ENCODE assay signal across 8 mouse cellular contexts in genomic region chr17:56255863-56256238, GRCm38 (mm10). TPM values are rescaled to one million over a fixed set of nuclear protein-coding genes. Genes with fewer than 3 reads are reported as not detected.
DNase-seq lines count a peak whose midpoint lies in the region; ATAC-seq and TF ChIP-seq lines count a peak whose summit lies in the region.

No protein-coding gene starts in this region.

- peak overlapping the region; percentile 82 for H3K4me3 ChIP-seq in G1E (ENCODE audit: low read depth, low read length)
- H3K4me3 ChIP-seq in forebrain, embryonic 16.5 days (replicated peaks; ENCODE audit: low read length), result peak overlapping the region; percentile 72
- H3K4me3 ChIP-seq in layer of hippocampus, adult 2 months, result peak overlapping the region; percentile 67
- peak overlapping the region; percentile 64 for H3K4me3 ChIP-seq in lung, embryonic 14.5 days (ENCODE audit: low read depth, low read length)
- H3K4me3 ChIP-seq in olfactory bulb, adult 2 months (ENCODE audit: insufficient read depth, low read depth, low read length), result peak overlapping the region; percentile 67
- peak overlapping the region; percentile 66 for H3K4me3 ChIP-seq in thymus, adult 2 months (ENCODE audit: control insufficient read depth, insufficient read depth, low read length)

- peaks cover 34% of the 10 kb centered on the region for H3K36me3 ChIP-seq in G1E (replicated peaks)
- peaks cover 6% of the 10 kb centered on the region for H3K36me3 ChIP-seq in forebrain, embryonic 16.5 days (ENCODE audit: control insufficient read depth, insufficient read depth)
- peaks cover 28% of the 10 kb centered on the region for H3K36me3 ChIP-seq in lung, embryonic 14.5 days (ENCODE audit: insufficient read depth)
- peaks cover 11% of the 10 kb centered on the region for H3K36me3 ChIP-seq in thymus, adult 2 months (ENCODE audit: control insufficient read depth, insufficient read depth, low read length)

- TF ChIP-seq CTCF in G1E (IDR thresholded peaks at IDR 0.05; ENCODE audit: low read depth, low read length), result peak; percentile 69
- peak; percentile 84 for TF ChIP-seq CTCF in layer of hippocampus, adult 2 months (conservative IDR thresholded peaks at IDR 0.05)
- peak; percentile 97 for TF ChIP-seq CTCF in lung, embryonic 14.5 days (IDR thresholded peaks at IDR 0.05; ENCODE audit: low read depth)
- peak; percentile 90 for TF ChIP-seq CTCF in olfactory bulb, adult 2 months (IDR thresholded peaks at IDR 0.05; ENCODE audit: insufficient read depth, low read depth, low read length)
- peak; percentile 97 for TF ChIP-seq CTCF in thymus, adult 2 months (IDR thresholded peaks at IDR 0.05; ENCODE audit: borderline replicate concordance, control insufficient read depth, extremely low read depth, insufficient read depth, low read length, poor library complexity)

- H3K27ac ChIP-seq in forebrain, embryonic 16.5 days (ENCODE audit: low read length), result peak overlapping the region; percentile 92
- H3K27ac ChIP-seq in layer of hippocampus, adult 2 months, result peak overlapping the region; percentile 92
- peak overlapping the region; percentile 95 for H3K27ac ChIP-seq in lung, embryonic 14.5 days (ENCODE audit: low read depth)
- peak overlapping the region; percentile 96 for H3K27ac ChIP-seq in olfactory bulb, adult 2 months (ENCODE audit: insufficient read depth, low read depth, low read length)
- H3K27ac ChIP-seq in thymus, adult 2 months (ENCODE audit: control insufficient read depth, insufficient read depth, low read length), result peak overlapping the region; percentile 79

- peak overlapping the region; percentile 73 for H3K4me2 ChIP-seq in forebrain, embryonic 16.5 days (ENCODE audit: low read length)
- peak overlapping the region; percentile 90 for H3K4me2 ChIP-seq in lung, embryonic 14.5 days

- no peaks in the 10 kb centered on the region for H3K9me3 ChIP-seq in G1E (replicated peaks)
- H3K9me3 ChIP-seq in forebrain, embryonic 16.5 days (ENCODE audit: control insufficient read depth, low read length), result no peaks in the 10 kb centered on the region
- no peaks in the 10 kb centered on the region for H3K9me3 ChIP-seq in lung, embryonic 14.5 days (ENCODE audit: low read depth, low read length)

- H3K9ac ChIP-seq in forebrain, embryonic 16.5 days (replicated peaks; ENCODE audit: low read depth, low read length), result peak overlapping the region; percentile 63
- H3K9ac ChIP-seq in lung, embryonic 14.5 days, result peak overlapping the region; percentile 52

- DNase-seq in G1E (ENCODE audit: low spot score), result peak; percentile 91
- peak; percentile 99 to 100 for DNase-seq in cerebellum, adult 18-20 months
- peak; percentile 97 to 99 for DNase-seq in heart, postnatal 36 days
- peak; percentile 99 for DNase-seq in layer of hippocampus, adult 2 months (ENCODE audit: low spot score in 2 of 2)
- DNase-seq in lung, embryonic 14.5 days, result peak; percentile 100
- DNase-seq in thymus, adult 2 months, result peak; percentile 99

- H3K27me3 ChIP-seq in G1E (ENCODE audit: insufficient read depth, low read length), result peaks cover 6% of the 10 kb centered on the region
- no peaks in the 10 kb centered on the region for H3K27me3 ChIP-seq in forebrain, embryonic 16.5 days (replicated peaks; ENCODE audit: control insufficient read depth, insufficient read depth, low read length)
- H3K27me3 ChIP-seq in lung, embryonic 14.5 days (ENCODE audit: insufficient read depth, low read length), result no peaks in the 10 kb centered on the region
- H3K27me3 ChIP-seq in thymus, adult 2 months (ENCODE audit: control insufficient read depth, insufficient read depth, low read length), result no peaks in the 10 kb centered on the region

- peaks cover 52% of the 10 kb centered on the region for H3K4me1 ChIP-seq in G1E (ENCODE audit: insufficient read depth, low read depth, low read length)
- H3K4me1 ChIP-seq in forebrain, embryonic 16.5 days (replicated peaks; ENCODE audit: control insufficient read depth, insufficient read depth, low read length), result peaks cover 46% of the 10 kb centered on the region
- H3K4me1 ChIP-seq in lung, embryonic 14.5 days (ENCODE audit: insufficient read depth), result peaks cover 4% of the 10 kb centered on the region
- H3K4me1 ChIP-seq in olfactory bulb, adult 2 months (ENCODE audit: control insufficient read depth, insufficient read depth, low read length), result peaks cover 43% of the 10 kb centered on the region
- H3K4me1 ChIP-seq in thymus, adult 2 months (replicated peaks; ENCODE audit: control insufficient read depth, insufficient read depth, low read length), result peaks cover 23% of the 10 kb centered on the region

- intact Hi-C loops in heart, postnatal 36 days (cut with DNase I), result loop anchor here (1.0 to 5.0 kb wide), 2 partner anchors 124 to 144 kb away; no protein-coding TSS in a partner anchor

- peak; percentile 77 for ATAC-seq in G1E (ENCODE audit: extremely low read depth, insufficient number of reproducible peaks, low FRiP score, poor library complexity, severe bottlenecking)
- ATAC-seq in forebrain, embryonic 16.5 days, result peak; percentile 93
- peak; percentile 93 for ATAC-seq in lung, embryonic 14.5 days (ENCODE audit: insufficient read depth)

- 0% methylated on average over 32 of the region's 32 CpGs for WGBS in forebrain, embryonic 16.5 days
- WGBS in lung, embryonic 14.5 days, result under 1% methylated on average over 32 of the region's 32 CpGs
- WGBS in olfactory bulb, adult 2 months, result 0% methylated on average over 32 of the region's 32 CpGs
- WGBS in thymus, adult 2 months, result under 1% methylated on average over 32 of the region's 32 CpGs

- TF ChIP-seq POLR2A in olfactory bulb, adult 2 months (IDR thresholded peaks at IDR 0.05; ENCODE audit: insufficient read depth, low read depth, low read length), result peak; percentile 60
- peak; percentile 53; the same call in 1 of the 2 replicates for TF ChIP-seq POLR2A in thymus, adult 2 months (IDR thresholded peaks at IDR 0.05; ENCODE audit: control insufficient read depth, extremely low read depth, insufficient read depth, low read length, poor library complexity)

RNA-seq across cellular contexts. Expression of gene Fem1a, which starts 0.8 kb away (rescaled TPM):
- total RNA-seq in G1E (2014; fragmentation: Nextera tagmentation) (14.4 and 16.5 TPM in 2 replicates), G1E (2017) (17.8 and 18.9 TPM in 2 replicates)
- polyA plus RNA-seq in G1E (2012), result 20.1 and 20.7 TPM in 2 replicates
- polyA plus RNA-seq in forebrain, embryonic 16.5 days (2015; fragmentation: Nextera tagmentation; extraction: Ambion mirVana), result 23.4 and 24.5 TPM in 2 replicates
- 100 to 1,000 TPM; 106 to 111 TPM for total RNA-seq in heart, postnatal 36 days (2021)
- 10 to 100 TPM; 36.4 to 37.1 TPM for total RNA-seq in layer of hippocampus, adult 2 months (2021)
- 14.5 and 15.4 TPM in 2 replicates for polyA plus RNA-seq in lung, embryonic 14.5 days (2014; fragmentation: Nextera tagmentation; extraction: Ambion mirVana)
- not detected in 2 replicates for polyA plus RNA-seq in olfactory bulb, adult 2 months (2012; ENCODE audit: insufficient read depth, insufficient read length, low replicate concordance, missing spikeins)
- 43.1 and 45.2 TPM in 2 replicates for polyA plus RNA-seq in thymus, adult 2 months (2012; rRNA removed)

RNA-seq across cellular contexts. Expression of gene Ticam1, which starts 20.7 kb away (rescaled TPM):
- total RNA-seq in G1E (2014; fragmentation: Nextera tagmentation) (15.2 and 16.2 TPM in 2 replicates), G1E (2017) (4.9 and 5.7 TPM in 2 replicates)
- polyA plus RNA-seq in G1E (2012), result 7.4 and 8.1 TPM in 2 replicates
- polyA plus RNA-seq in forebrain, embryonic 16.5 days (2015; fragmentation: Nextera tagmentation; extraction: Ambion mirVana), result 1.6 and 1.9 TPM in 2 replicates
- total RNA-seq in heart, postnatal 36 days (2021), result 1 to 10 TPM; 8.7 to 8.8 TPM
- 1 to 10 TPM; 6.1 to 7.1 TPM for total RNA-seq in layer of hippocampus, adult 2 months (2021)
- 4.5 and 4.9 TPM in 2 replicates for polyA plus RNA-seq in lung, embryonic 14.5 days (2014; fragmentation: Nextera tagmentation; extraction: Ambion mirVana)
- polyA plus RNA-seq in olfactory bulb, adult 2 months (2012; ENCODE audit: insufficient read depth, insufficient read length, low replicate concordance, missing spikeins), result not detected in 2 replicates
- polyA plus RNA-seq in thymus, adult 2 months (2012; rRNA removed), result 21.6 and 23.1 TPM in 2 replicates

RNA-seq across cellular contexts. Expression of gene Plin3, which starts 36.8 kb away (rescaled TPM):
- total RNA-seq in G1E (2014; fragmentation: Nextera tagmentation), result 8.1 and 12.3 TPM in 2 replicates
- total RNA-seq in G1E (2017), result 55.9 and 64.1 TPM in 2 replicates
- polyA plus RNA-seq in G1E (2012), result 12.2 and 12.7 TPM in 2 replicates
- polyA plus RNA-seq in forebrain, embryonic 16.5 days (2015; fragmentation: Nextera tagmentation; extraction: Ambion mirVana), result 9.3 and 12.6 TPM in 2 replicates
- 100 to 1,000 TPM; 183 to 206 TPM for total RNA-seq in heart, postnatal 36 days (2021)
- total RNA-seq in layer of hippocampus, adult 2 months (2021), result 10 to 100 TPM; 16.8 to 17.2 TPM
- polyA plus RNA-seq in lung, embryonic 14.5 days (2014; fragmentation: Nextera tagmentation; extraction: Ambion mirVana), result 69.7 and 71.0 TPM in 2 replicates
- not detected in 2 replicates for polyA plus RNA-seq in olfactory bulb, adult 2 months (2012; ENCODE audit: insufficient read depth, insufficient read length, low replicate concordance, missing spikeins)
- 29.3 and 33.0 TPM in 2 replicates for polyA plus RNA-seq in thymus, adult 2 months (2012; rRNA removed)

RNA-seq across cellular contexts. Expression of gene Dpp9, which starts 37.1 kb away (rescaled TPM):
- total RNA-seq in G1E (2014; fragmentation: Nextera tagmentation) (22.4 and 26.8 TPM in 2 replicates), G1E (2017) (13.0 and 14.4 TPM in 2 replicates)
- polyA plus RNA-seq in G1E (2012), result 61.8 and 62.4 TPM in 2 replicates
- 32.1 and 32.3 TPM in 2 replicates for polyA plus RNA-seq in forebrain, embryonic 16.5 days (2015; fragmentation: Nextera tagmentation; extraction: Ambion mirVana)
- total RNA-seq in heart, postnatal 36 days (2021), result 10 to 100 TPM; 38.4 to 43.0 TPM
- 10 to 100 TPM; 65.3 to 66.1 TPM for total RNA-seq in layer of hippocampus, adult 2 months (2021)
- 37.9 and 41.3 TPM in 2 replicates for polyA plus RNA-seq in lung, embryonic 14.5 days (2014; fragmentation: Nextera tagmentation; extraction: Ambion mirVana)
- polyA plus RNA-seq in olfactory bulb, adult 2 months (2012; ENCODE audit: insufficient read depth, insufficient read length, low replicate concordance, missing spikeins), result not detected in 2 replicates
- 85.6 and 95.2 TPM in 2 replicates for polyA plus RNA-seq in thymus, adult 2 months (2012; rRNA removed)

RNA-seq across cellular contexts. Expression of gene Arrdc5, which starts 44.2 kb away (rescaled TPM):
- total RNA-seq in G1E (2014; fragmentation: Nextera tagmentation), result not detected in 2 replicates
- not detected in 2 replicates for total RNA-seq in G1E (2017)
- polyA plus RNA-seq in G1E (2012), result not detected in 2 replicates
- not detected in 2 replicates for polyA plus RNA-seq in forebrain, embryonic 16.5 days (2015; fragmentation: Nextera tagmentation; extraction: Ambion mirVana)
- not detected for total RNA-seq in heart, postnatal 36 days (2021)
- not detected for total RNA-seq in layer of hippocampus, adult 2 months (2021)
- not detected in 2 replicates for polyA plus RNA-seq in lung, embryonic 14.5 days (2014; fragmentation: Nextera tagmentation; extraction: Ambion mirVana)
- not detected in 2 replicates for polyA plus RNA-seq in olfactory bulb, adult 2 months (2012; ENCODE audit: insufficient read depth, insufficient read length, low replicate concordance, missing spikeins)
- polyA plus RNA-seq in thymus, adult 2 months (2012; rRNA removed), result not detected in 2 replicates

Comparison
In these comparisons a context has a peak if more than half of its experiments do, and no peak if none do; other contexts are left out.
1. Peak in every context shown above with its lines: DNase-seq, ATAC-seq, H3K4me3 ChIP-seq and H3K27ac ChIP-seq.
2. RNA of gene Fem1a, which starts 0.8 kb away (polyA plus RNA-seq): 43.1 to 45.2 TPM in thymus, adult 2 months, 23.4 to 24.5 TPM in forebrain, embryonic 16.5 days, 20.1 to 20.7 TPM in G1E and 14.5 to 15.4 TPM in lung, embryonic 14.5 days; not detected in olfactory bulb, adult 2 months; every median in the first group is over 10 times any median in the second.